Mouse (Mus musculus): ENCODE data around the gene Kcnk12. TPM values are rescaled to one million over a fixed set of nuclear protein-coding genes. Genes with fewer than 3 reads are reported as not detected.

Gene Kcnk12
- polyA plus RNA-seq, 1 experiment from 2014 or later = not detected

DNA sequence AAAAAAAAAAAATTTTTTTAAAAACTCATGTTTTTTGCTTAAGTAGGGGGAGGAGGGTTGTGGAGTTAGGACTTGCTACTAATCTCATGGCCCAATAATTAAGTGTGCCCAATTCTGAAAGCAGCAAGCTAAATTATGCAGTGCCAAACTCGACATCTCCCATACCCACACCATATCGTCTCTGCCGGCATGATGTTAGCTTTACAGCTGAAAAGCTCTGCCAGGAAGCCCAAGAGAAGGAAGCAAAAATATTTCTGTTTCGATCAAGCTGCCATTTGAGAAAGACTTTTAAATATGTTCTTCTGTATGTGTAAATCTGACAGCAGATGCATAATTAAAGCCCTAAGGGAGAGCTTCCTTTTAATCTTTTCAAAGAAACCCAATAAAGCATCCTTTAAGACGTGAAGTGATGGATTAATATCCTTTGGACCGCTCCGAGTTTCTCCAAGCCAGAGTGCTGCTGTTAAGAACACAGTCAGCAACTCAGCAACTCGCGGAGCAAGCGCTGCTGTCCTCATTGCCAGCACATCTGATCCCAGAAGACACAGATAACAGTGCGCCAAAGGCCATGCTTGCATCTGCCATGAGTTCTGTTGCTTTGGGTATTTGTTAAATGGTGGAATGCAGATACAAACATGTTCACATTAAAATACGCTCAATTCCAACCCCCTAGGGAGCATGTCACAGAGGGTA, 5.0 kb downstream of the Kcnk12 start:
- WGBS = 65% methylated on average over 12 of the region's 12 CpGs

DNA sequence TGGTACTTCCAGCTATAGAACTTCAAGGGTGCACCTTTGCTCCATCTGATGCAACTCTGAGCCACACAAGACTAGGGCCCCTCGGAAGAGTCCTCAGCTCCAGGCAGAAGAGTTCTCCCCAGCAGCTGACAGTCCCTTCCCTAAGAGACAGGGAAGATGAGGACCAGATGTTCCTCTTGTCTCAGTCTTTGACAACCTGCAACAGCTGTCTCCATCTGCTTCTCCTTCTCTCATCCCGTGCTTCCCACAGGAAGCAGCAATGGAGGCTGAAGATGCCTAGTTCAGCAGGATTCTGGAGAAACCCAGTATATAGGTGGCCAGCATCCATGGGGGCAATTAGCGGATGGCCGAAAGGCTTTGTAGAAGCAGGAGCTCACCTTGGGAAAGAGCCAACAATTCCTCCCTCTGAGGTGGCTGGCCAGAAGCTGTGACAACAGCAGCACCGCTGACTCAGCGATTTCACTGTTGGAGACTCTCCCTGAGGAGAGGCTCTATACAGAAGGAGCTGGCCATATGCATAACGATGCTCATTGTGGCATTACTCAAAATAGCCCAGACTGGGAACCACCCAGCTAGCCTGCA, 6.2 kb downstream of the Kcnk12 start:
- no peak overlapping the region for H3K27ac ChIP-seq (ENCODE audit: low read depth)
- ATAC-seq (replicated peaks; ENCODE audit: low FRiP score, low TSS enrichment, low read depth) = no peak
- WGBS = 66% methylated on average over 7 of the region's 7 CpGs

More for the DNA sequence above, 5.0 kb downstream of the Kcnk12 start:
- Histone ChIP-seq H3K27ac (ENCODE audit: low read depth) (no peak overlapping the region), H3K4me3 (ENCODE audit: low read depth, low read length) (no peak overlapping the region), H3K27me3 (replicated peaks; ENCODE audit: control insufficient read depth, insufficient read depth, low read length) (peaks cover 38% of the 10 kb centered on the region), H3K4me2 (ENCODE audit: low read length) (no peak overlapping the region), H3K36me3 (ENCODE audit: control insufficient read depth, insufficient read depth, low read length) (no peaks in the 10 kb centered on the region), H3K4me1 (replicated peaks; ENCODE audit: control insufficient read depth, insufficient read depth, low read length) (peaks cover 7% of the 10 kb centered on the region; the same call in 1 of the 2 replicates), H3K9me3 (ENCODE audit: control insufficient read depth, low read length) (no peaks in the 10 kb centered on the region), H3K9ac (ENCODE audit: low read length) (no peak overlapping the region)
- ATAC-seq (replicated peaks; ENCODE audit: low FRiP score, low TSS enrichment, low read depth) (no peak), DNase-seq (ENCODE audit: low spot score) (no peak)

DNA sequence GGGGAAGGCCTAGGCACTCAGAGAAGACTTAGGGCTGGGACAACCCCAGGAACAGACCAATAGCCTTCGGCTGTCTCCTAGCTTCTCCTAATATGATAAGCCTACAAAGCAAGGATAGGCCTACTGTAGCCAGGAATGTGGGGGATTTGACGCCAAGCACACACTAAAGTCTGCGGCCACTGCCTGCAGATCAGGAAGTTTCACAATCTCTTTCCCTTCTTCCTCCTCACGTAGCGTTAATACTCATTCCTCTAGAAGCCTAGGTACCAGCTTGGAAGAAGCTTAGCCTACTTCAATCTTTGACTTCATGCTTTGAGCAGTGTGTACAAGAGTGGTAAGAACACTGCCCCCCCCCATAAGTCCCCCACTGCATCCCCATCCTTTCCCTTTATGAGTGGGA, 7.1 kb downstream of the Kcnk12 start:
- no peak for DNase-seq (ENCODE audit: low spot score)
- ATAC-seq (replicated peaks; ENCODE audit: low FRiP score, low TSS enrichment, low read depth) = no peak
- Histone ChIP-seq H3K27ac (ENCODE audit: low read depth) (no peak overlapping the region), H3K36me3 (ENCODE audit: control insufficient read depth, insufficient read depth, low read length) (no peaks in the 10 kb centered on the region), H3K9ac (ENCODE audit: low read length) (no peak overlapping the region), H3K4me1 (replicated peaks; ENCODE audit: control insufficient read depth, insufficient read depth, low read length) (0 out of 2 replicates have a peak, but pooled peaks cover 3% of the 10 kb centered on the region), H3K27me3 (replicated peaks; ENCODE audit: control insufficient read depth, insufficient read depth, low read length) (peaks cover 17% of the 10 kb centered on the region), H3K9me3 (ENCODE audit: control insufficient read depth, low read length) (no peaks in the 10 kb centered on the region), H3K4me3 (ENCODE audit: low read depth, low read length) (no peak overlapping the region), H3K4me2 (ENCODE audit: low read length) (no peak overlapping the region)
- WGBS = 90% methylated on average over 5 of the region's 5 CpGs

More for the DNA sequence above, 6.2 kb downstream of the Kcnk12 start:
- H3K4me2 ChIP-seq (ENCODE audit: low read length) = no peak overlapping the region
- H3K9me3 ChIP-seq (ENCODE audit: control insufficient read depth, low read length) = no peaks in the 10 kb centered on the region
- no peak for DNase-seq (ENCODE audit: low spot score)
- no peaks in the 10 kb centered on the region for H3K36me3 ChIP-seq (ENCODE audit: control insufficient read depth, insufficient read depth, low read length)
- H3K27me3 ChIP-seq (replicated peaks; ENCODE audit: control insufficient read depth, insufficient read depth, low read length) = peaks cover 26% of the 10 kb centered on the region
- no peak overlapping the region for H3K4me3 ChIP-seq (ENCODE audit: low read depth, low read length)
- no peak overlapping the region for H3K9ac ChIP-seq (ENCODE audit: low read length)
- peaks cover 5% of the 10 kb centered on the region; the same call in 1 of the 2 replicates for H3K4me1 ChIP-seq (replicated peaks; ENCODE audit: control insufficient read depth, insufficient read depth, low read length)

DNA sequence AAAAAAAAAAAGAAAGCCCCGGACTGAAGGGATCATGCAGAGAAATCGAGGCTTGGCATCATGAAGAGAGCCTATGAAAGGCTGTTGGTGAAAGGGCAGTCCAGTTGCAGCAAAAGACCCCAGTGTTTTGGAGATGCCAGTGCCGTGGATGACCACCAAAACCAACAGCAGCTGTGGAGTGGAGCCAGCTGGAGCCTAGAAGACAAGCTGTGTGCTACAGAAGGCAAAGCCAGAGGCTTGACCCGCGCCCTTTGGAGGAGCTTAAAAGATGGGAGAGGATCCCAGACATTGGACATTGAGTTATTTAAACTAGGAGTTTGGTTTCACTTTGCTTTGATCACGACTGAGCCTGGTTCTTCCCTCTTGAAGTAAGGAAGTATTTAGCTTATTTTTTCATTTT, 9.6 kb downstream of the Kcnk12 start:
- no peak overlapping the region for H3K9ac ChIP-seq (ENCODE audit: low read length)
- 68% methylated on average over 6 of the region's 6 CpGs for WGBS
- DNase-seq (ENCODE audit: low spot score) = no peak

GRCm38 (mm10) chr17:87787711-87788110, 10.1 kb downstream of the Kcnk12 start:
- Histone ChIP-seq H3K27me3 (replicated peaks; ENCODE audit: control insufficient read depth, insufficient read depth, low read length) (0 out of 2 replicates have a peak, but pooled peaks cover 1% of the 10 kb centered on the region), H3K4me1 (replicated peaks; ENCODE audit: control insufficient read depth, insufficient read depth, low read length) (0 out of 2 replicates have a peak, but pooled peaks cover 3% of the 10 kb centered on the region), H3K4me3 (ENCODE audit: low read depth, low read length) (no peak overlapping the region), H3K9ac (ENCODE audit: low read length) (no peak overlapping the region), H3K9me3 (ENCODE audit: control insufficient read depth, low read length) (no peaks in the 10 kb centered on the region), H3K4me2 (ENCODE audit: low read length) (no peak overlapping the region), H3K36me3 (ENCODE audit: control insufficient read depth, insufficient read depth, low read length) (no peaks in the 10 kb centered on the region), H3K27ac (ENCODE audit: low read depth) (no peak overlapping the region)
- DNase-seq (ENCODE audit: low spot score) = peak; percentile 34
- 95% methylated on average over 4 of the region's 4 CpGs for WGBS
- ATAC-seq (replicated peaks; ENCODE audit: low FRiP score, low TSS enrichment, low read depth) = no peak

More for the DNA sequence above, 9.6 kb downstream of the Kcnk12 start:
- H3K4me3 ChIP-seq (ENCODE audit: low read depth, low read length) = no peak overlapping the region
- H3K4me2 ChIP-seq (ENCODE audit: low read length) = no peak overlapping the region
- H3K36me3 ChIP-seq (ENCODE audit: control insufficient read depth, insufficient read depth, low read length) = no peaks in the 10 kb centered on the region
- H3K27ac ChIP-seq (ENCODE audit: low read depth) = no peak overlapping the region
- no peak for ATAC-seq (replicated peaks; ENCODE audit: low FRiP score, low TSS enrichment, low read depth)
- H3K27me3 ChIP-seq (replicated peaks; ENCODE audit: control insufficient read depth, insufficient read depth, low read length) = 0 out of 2 replicates have a peak, but pooled peaks cover 6% of the 10 kb centered on the region
- 0 out of 2 replicates have a peak, but pooled peaks cover 3% of the 10 kb centered on the region for H3K4me1 ChIP-seq (replicated peaks; ENCODE audit: control insufficient read depth, insufficient read depth, low read length)
- no peaks in the 10 kb centered on the region for H3K9me3 ChIP-seq (ENCODE audit: control insufficient read depth, low read length)

DNA sequence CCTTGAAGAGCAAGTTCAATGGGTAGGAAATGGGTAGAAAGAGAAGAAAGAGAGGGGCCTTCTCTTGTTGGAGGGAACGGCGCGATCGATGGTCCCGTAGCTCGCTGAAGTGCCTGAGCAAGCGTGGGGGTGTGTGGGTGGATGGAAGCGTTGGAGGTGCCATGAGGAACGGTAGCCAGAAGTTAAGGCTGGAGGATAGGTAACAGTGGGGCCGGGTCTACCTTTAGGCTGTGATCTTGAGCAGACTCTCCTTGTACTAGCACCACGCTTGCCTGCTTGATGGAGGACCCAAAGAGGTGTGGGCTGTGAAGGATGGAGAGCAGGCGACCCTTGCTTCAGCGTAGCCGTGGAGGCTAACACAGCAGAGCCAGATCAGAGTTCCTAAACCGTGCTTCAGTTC, 12.1 kb downstream of the Kcnk12 start:
- WGBS = 93% methylated on average over 15 of the region's 15 CpGs
- no peak overlapping the region for H3K27ac ChIP-seq (ENCODE audit: low read depth)
- H3K27me3 ChIP-seq (replicated peaks; ENCODE audit: control insufficient read depth, insufficient read depth, low read length) = no peaks in the 10 kb centered on the region
- DNase-seq (ENCODE audit: low spot score) = peak; percentile 32
- no peak overlapping the region for H3K4me3 ChIP-seq (ENCODE audit: low read depth, low read length)
- no peaks in the 10 kb centered on the region for H3K36me3 ChIP-seq (ENCODE audit: control insufficient read depth, insufficient read depth, low read length)
- H3K4me2 ChIP-seq (ENCODE audit: low read length) = no peak overlapping the region
- H3K9me3 ChIP-seq (ENCODE audit: control insufficient read depth, low read length) = no peaks in the 10 kb centered on the region
- H3K9ac ChIP-seq (ENCODE audit: low read length) = no peak overlapping the region
- H3K4me1 ChIP-seq (replicated peaks; ENCODE audit: control insufficient read depth, insufficient read depth, low read length) = no peaks in the 10 kb centered on the region
- no peak for ATAC-seq (replicated peaks; ENCODE audit: low FRiP score, low TSS enrichment, low read depth)

- H3K27ac ChIP-seq (ENCODE audit: low read depth) = no peak overlapping the region
- H3K4me1 ChIP-seq (replicated peaks; ENCODE audit: control insufficient read depth, insufficient read depth, low read length) = no peaks in the 10 kb centered on the region
- no peak overlapping the region for H3K4me2 ChIP-seq (ENCODE audit: low read length)
- no peak overlapping the region for H3K4me3 ChIP-seq (ENCODE audit: low read depth, low read length)
- H3K9ac ChIP-seq (ENCODE audit: low read length) = no peak overlapping the region
- ATAC-seq (replicated peaks; ENCODE audit: low FRiP score, low TSS enrichment, low read depth) (no peak), DNase-seq (ENCODE audit: low spot score) (peak; percentile 44)
- no peaks in the 10 kb centered on the region for H3K9me3 ChIP-seq (ENCODE audit: control insufficient read depth, low read length)
- 73% methylated on average over 2 of the region's 2 CpGs for WGBS
- no peaks in the 10 kb centered on the region for H3K36me3 ChIP-seq (ENCODE audit: control insufficient read depth, insufficient read depth, low read length)
- no peaks in the 10 kb centered on the region for H3K27me3 ChIP-seq (replicated peaks; ENCODE audit: control insufficient read depth, insufficient read depth, low read length)
Measured at GRCm38 (mm10) chr17:87784911-87785310, 12.9 kb downstream of the Kcnk12 start.

GRCm38 (mm10) chr17:87784141-87784831, 13.5 kb downstream of the Kcnk12 start:
- Histone ChIP-seq H3K9me3 (ENCODE audit: control insufficient read depth, low read length) (no peaks in the 10 kb centered on the region), H3K36me3 (ENCODE audit: control insufficient read depth, insufficient read depth, low read length) (no peaks in the 10 kb centered on the region), H3K4me3 (ENCODE audit: low read depth, low read length) (no peak overlapping the region), H3K27ac (ENCODE audit: low read depth) (no peak overlapping the region), H3K9ac (ENCODE audit: low read length) (no peak overlapping the region), H3K4me2 (ENCODE audit: low read length) (no peak overlapping the region), H3K27me3 (replicated peaks; ENCODE audit: control insufficient read depth, insufficient read depth, low read length) (no peaks in the 10 kb centered on the region), H3K4me1 (replicated peaks; ENCODE audit: control insufficient read depth, insufficient read depth, low read length) (no peaks in the 10 kb centered on the region)
- 59% methylated on average over 14 of the region's 14 CpGs for WGBS
- ATAC-seq (replicated peaks; ENCODE audit: low FRiP score, low TSS enrichment, low read depth) = no peak
- peak; percentile 43 for DNase-seq (ENCODE audit: low spot score)

Data from intestine, embryonic 14.5 days (tissue).